Mouse (Mus musculus): ENCODE results near the gene Cacnb4.

The Cacnb4 gene

DNA sequence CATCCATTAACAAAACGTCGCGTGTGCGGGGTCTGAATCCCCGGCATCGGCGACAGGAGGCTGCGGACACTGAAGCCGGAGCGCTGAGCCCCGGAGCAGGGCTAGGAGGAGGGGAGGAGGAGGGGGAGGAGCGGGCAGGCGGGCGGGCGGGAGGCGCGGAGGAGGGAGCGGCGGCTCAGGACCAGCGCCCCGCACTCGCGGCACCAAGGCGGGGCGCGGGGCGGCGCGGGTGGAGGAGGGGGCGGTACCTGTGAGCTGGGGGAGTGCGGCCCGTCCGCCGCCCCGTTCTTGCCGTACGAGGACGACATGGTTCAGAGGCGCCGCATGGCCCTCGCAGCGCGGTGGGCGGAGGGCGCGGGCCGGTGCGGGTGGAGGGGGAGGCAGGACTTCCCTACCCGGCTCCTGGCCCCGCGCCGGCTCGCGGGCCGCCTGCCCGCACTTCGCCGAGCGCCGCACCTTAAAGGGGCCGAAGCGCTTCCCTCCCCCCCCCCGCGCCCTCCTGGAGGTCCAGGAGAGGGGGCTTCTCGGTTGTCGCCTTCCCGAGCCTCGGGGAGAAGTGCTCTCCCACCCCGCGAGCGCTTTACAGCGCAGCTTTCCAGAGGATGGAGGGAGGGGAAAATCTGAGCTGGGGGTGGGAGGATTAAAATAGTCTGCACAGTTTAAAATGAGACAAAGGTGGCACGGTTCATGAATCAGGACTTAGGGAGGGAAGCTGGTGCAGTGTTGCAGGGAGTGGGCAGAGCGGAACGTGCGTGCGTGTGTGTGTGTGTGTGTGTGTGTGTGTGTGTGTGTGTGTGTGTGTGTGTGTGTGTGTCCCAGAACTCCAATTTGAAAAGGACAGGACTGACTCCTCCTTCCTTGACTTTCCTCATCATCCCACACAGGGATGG, at the start of gene Cacnb4:
TSS of gene Cacnb4 (minus strand) at position 809 of the 890 bp plus-strand sequence.
- in situ Hi-C loops (cut with MboI), result no loop called here

- in situ Hi-C loops (cut with MboI), result no loop called here
Observed at GRCm38 (mm10) chr2:52720231-52721025, 43.8 kb upstream of the Cacnb4 start.

GRCm38 (mm10) chr2:52717076-52717475, 40.4 kb upstream of the Cacnb4 start:
- in situ Hi-C loops (cut with MboI), result no loop called here

DNA sequence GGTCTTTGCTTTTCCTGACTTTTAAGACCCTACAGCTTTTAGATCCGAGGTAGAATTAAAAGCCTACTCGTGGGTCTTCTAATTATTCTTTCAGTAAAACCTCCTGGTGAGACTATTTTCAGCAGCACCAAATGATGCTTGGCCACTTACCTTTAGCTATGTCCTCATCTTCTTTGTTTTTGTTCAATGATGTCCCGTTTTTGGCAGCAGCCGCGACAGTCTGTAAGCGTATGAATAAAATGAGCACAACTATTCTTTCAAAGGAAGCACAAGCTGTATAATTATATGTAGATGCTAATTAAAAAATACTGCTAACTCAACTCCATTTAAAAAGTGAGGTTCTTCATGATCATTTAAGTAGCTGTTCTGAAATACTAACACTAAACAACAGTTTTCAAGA, 38.9 kb upstream of the Cacnb4 start:
- in situ Hi-C loops (cut with MboI), result no loop called here

- in situ Hi-C loops (cut with MboI), result no loop called here
Observed at GRCm38 (mm10) chr2:52714111-52714510, 37.5 kb upstream of the Cacnb4 start.

DNA sequence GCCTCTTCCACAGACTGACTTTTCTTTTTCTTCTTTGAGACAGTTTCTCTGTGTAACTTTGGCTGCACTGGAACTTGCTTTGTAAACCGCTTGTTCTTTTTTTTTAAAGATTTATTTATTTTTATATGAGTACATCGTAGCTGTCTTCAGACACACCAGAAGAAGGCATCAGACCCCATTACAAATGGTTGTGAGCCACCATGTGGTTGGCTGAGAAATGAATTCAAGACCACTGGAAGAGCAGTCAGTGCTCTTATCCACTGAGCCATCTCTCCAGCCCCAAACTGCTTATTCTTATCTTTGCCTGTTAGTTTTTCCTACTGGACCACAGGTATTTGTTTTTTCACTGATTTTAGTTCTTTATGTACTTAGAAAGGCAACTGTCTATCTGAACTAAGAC, 34.2 kb upstream of the Cacnb4 start:
- in situ Hi-C loops (cut with MboI), result no loop called here

DNA sequence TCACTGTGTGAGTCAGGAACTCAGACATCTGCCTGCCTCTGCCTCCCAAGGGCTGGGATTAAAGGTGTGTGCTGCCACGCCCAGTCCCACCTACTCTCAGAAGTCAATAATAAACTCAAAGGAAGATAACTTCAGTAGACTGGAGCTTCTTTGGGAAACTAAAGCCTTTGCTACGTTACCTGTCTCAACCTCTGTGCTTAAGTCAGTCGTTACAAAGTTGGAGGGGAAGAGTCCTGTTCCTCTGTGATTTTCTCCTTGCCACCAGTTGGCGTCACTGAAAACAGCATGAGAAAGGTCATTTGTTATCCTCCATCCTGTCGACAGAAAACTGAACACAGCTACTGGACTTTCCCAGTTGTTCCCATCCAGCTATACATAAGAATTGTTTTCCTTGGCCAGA, 32.8 kb upstream of the Cacnb4 start:
- in situ Hi-C loops (cut with MboI), result no loop called here

DNA sequence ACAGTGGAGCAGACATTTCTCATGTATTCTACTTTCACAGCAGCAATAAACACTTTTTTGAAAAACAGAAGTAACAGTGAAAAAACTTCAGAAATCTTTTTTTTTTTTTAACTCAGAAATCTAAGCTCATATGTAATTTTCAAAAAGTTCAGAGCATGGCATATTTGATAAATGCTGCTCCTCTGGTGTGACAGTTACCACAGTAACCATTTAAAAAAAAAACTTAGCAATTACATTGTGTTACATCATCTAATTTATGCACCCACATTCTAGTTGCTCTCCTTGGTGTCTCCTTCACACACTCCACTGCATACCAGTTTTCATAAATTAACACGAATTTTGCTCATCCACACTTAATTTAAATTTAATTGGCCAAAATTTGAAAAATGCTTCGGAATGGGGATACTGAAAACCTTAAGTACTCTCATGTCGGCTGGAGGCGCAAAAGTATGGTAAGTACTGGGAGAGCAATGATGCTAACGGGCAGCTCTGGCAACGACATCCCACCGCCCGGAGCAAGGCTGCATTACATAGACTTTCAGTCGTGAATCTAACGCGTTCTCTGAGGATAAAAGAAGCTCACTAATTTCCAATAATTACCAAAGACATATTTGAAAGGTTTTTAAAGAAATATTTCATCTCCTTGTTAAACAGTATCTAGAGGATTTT, 24.9 kb upstream of the Cacnb4 start:
- in situ Hi-C loops (cut with MboI), result no loop called here

DNA sequence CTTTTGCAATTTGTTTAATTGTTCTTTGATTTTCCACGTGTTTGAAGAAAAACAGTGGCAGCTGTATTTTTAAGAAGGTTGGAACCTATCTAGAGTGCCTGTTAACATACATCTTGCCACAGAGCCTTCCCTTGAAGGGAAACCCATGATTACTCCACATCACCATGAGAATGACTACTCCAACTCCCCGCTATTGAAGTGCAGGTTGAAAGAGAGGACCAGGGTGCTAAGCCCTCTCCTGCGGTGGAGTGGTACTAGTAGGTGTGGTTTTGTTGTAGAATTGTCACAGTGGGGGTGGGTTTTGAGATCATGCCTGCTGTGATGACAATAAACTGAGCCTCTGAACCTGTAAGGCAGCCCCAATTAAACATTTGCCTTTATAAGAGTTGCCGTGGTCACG, 23.7 kb upstream of the Cacnb4 start:
- in situ Hi-C loops (cut with MboI), result no loop called here

- in situ Hi-C loops (cut with MboI), result no loop called here
Observed at GRCm38 (mm10) chr2:52694604-52695003, 18.0 kb upstream of the Cacnb4 start.

DNA sequence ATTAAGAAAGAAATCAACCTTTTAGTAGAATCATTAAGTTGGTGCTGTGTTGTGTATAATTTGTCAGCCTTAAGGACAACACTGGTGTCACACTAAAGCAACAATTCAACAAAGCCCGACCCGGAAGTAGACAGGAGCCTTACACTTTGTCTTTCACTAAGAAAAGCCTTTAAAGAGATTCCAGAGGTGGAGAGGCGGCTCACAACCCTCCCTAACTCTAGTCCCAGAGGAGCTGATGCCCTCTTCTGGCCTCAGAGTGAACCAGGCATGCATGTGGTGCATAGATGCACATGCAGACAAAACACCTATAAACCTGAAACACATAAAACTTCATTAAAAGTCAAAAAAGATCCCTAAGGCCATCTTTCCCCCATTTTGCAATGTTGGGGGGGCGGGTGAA, 15.1 kb upstream of the Cacnb4 start:
- in situ Hi-C loops (cut with MboI), result no loop called here

- in situ Hi-C loops (cut with MboI), result no loop called here
Observed at GRCm38 (mm10) chr2:52686601-52687000, 10.0 kb upstream of the Cacnb4 start.

- in situ Hi-C loops (cut with MboI), result no loop called here
Observed at GRCm38 (mm10) chr2:52677589-52677988, 958 bp upstream of the Cacnb4 start.

DNA sequence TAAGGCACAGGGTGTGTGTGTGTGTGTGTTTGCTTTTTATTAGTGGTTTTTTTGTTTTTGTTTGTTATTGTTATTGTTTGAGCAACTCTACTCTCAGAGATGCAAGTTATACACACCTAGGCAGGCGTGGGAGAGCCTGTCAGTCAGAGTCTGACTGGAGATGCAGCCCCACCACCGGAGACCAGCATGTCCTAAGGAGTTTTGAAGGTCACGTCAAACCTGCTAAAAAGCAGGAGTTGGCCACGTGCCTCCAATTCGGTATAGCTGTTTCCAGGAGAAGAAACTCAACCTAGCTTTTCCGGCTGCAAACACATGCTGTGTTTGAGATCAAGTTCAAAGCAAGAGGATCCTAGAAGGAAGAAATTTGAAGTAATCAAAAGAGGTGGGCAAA, 277 bp upstream of the Cacnb4 start:
- in situ Hi-C loops (cut with MboI), result no loop called here

- in situ Hi-C loops (cut with MboI), result no loop called here
Observed at GRCm38 (mm10) chr2:52675278-52675987, 1.2 kb downstream of the Cacnb4 start.

GRCm38 (mm10) chr2:52674886-52675277, 1.7 kb downstream of the Cacnb4 start:
- in situ Hi-C loops (cut with MboI), result no loop called here

DNA sequence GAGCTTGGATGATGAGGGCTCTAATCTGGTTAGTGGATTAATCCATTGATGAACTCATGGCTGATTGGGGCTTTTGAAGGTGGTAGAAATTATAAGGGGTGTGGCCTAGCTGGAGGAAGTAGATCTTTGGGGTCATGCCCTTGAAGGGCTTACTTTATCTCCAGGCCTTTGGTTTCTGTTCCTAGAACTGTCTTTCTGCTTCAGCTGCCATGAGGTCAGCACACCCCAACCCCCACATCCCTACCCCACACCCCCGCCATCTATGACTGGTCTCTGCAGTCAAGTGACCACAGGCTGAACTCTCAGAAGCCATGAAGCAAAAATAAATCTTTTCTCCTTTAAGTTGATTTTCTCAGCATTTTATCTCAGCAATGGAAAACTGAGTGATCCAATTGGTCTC, 3.5 kb downstream of the Cacnb4 start:
- in situ Hi-C loops (cut with MboI), result no loop called here

GRCm38 (mm10) chr2:52670733-52671132, 5.9 kb downstream of the Cacnb4 start:
- in situ Hi-C loops (cut with MboI), result no loop called here

- in situ Hi-C loops (cut with MboI), result no loop called here
Observed at GRCm38 (mm10) chr2:52668480-52668879, 8.2 kb downstream of the Cacnb4 start.

- in situ Hi-C loops (cut with MboI), result no loop called here
Observed at GRCm38 (mm10) chr2:52656722-52657121, 19.9 kb downstream of the Cacnb4 start.

GRCm38 (mm10) chr2:52654541-52654940, 22.1 kb downstream of the Cacnb4 start:
- in situ Hi-C loops (cut with MboI), result no loop called here

DNA sequence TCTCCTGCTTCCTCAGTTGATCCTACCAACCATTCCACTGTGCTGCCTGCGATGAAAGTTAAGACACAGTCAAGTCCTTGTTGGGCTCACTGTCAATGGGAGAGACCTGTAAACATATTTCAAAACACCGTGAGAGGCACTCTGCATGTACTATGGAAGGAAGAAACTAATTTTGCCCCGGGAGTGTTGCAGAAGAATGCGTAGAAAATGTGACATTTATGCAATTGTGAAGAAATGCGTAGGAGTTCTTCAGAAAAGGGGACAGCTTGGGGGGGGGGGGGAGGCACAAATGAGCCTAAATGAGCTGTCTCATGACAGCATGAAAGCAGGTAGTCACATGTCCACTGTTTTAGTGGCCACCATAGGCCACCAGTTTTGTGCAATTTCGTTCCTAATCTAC, 25.1 kb downstream of the Cacnb4 start:
- in situ Hi-C loops (cut with MboI), result no loop called here

All from mature B cell (primary cell).